Mouse (Mus musculus) forelimb bud, embryonic 11.5 days (tissue): Measurements from ENCODE around the gene Foxk1.
A peak's percentile ranks its signal among the peaks of the same experiment; 100 is the strongest.

ENCODE experiments used
- DNase-seq: peaks from one replicate; pipeline ENCODE4 v3.0.0-alpha.2; 2012; ENCODE audit warnings: low read depth, low spot score

The Foxk1 gene

GRCm38 (mm10) chr5:142418419-142418818, 17.1 kb downstream of the Foxk1 start:
- DNase-seq = no peak

- DNase-seq = no peak
Observed at GRCm38 (mm10) chr5:142420317-142420716, 19.0 kb downstream of the Foxk1 start.

GRCm38 (mm10) chr5:142420920-142421319, 19.6 kb downstream of the Foxk1 start:
- no peak for DNase-seq

- no peak for DNase-seq
Observed at GRCm38 (mm10) chr5:142421886-142422285, 20.6 kb downstream of the Foxk1 start.

GRCm38 (mm10) chr5:142423141-142423540, 21.8 kb downstream of the Foxk1 start:
- DNase-seq = no peak

- no peak for DNase-seq
Observed at GRCm38 (mm10) chr5:142423701-142424100, 22.4 kb downstream of the Foxk1 start.

- DNase-seq = no peak
Observed at GRCm38 (mm10) chr5:142424627-142425349, 23.5 kb downstream of the Foxk1 start.

GRCm38 (mm10) chr5:142426476-142426875, 25.2 kb downstream of the Foxk1 start:
- DNase-seq = no peak

GRCm38 (mm10) chr5:142427876-142428275, 26.6 kb downstream of the Foxk1 start:
- no peak for DNase-seq

GRCm38 (mm10) chr5:142428691-142429090, 27.4 kb downstream of the Foxk1 start:
- no peak for DNase-seq

- DNase-seq = no peak
Observed at GRCm38 (mm10) chr5:142431029-142431428, 29.7 kb downstream of the Foxk1 start.

- DNase-seq = no peak
Observed at GRCm38 (mm10) chr5:142431811-142432434, 30.6 kb downstream of the Foxk1 start.

- DNase-seq = no peak
Observed at GRCm38 (mm10) chr5:142432695-142433094, 31.4 kb downstream of the Foxk1 start.

- no peak for DNase-seq
Observed at GRCm38 (mm10) chr5:142434052-142434451, 32.8 kb downstream of the Foxk1 start.

- no peak for DNase-seq
Observed at GRCm38 (mm10) chr5:142435736-142436135, 34.4 kb downstream of the Foxk1 start.

GRCm38 (mm10) chr5:142438380-142438938, 37.2 kb downstream of the Foxk1 start:
- no peak for DNase-seq

- DNase-seq = peak; percentile 26
Observed at GRCm38 (mm10) chr5:142439911-142440432, 38.7 kb downstream of the Foxk1 start.

- DNase-seq = peak; percentile 85
Observed at GRCm38 (mm10) chr5:142440451-142441147, 39.3 kb downstream of the Foxk1 start.

- no peak for DNase-seq
Observed at GRCm38 (mm10) chr5:142441332-142442044, 40.2 kb downstream of the Foxk1 start.

- no peak for DNase-seq
Observed at GRCm38 (mm10) chr5:142442045-142442440, 40.7 kb downstream of the Foxk1 start.

GRCm38 (mm10) chr5:142443514-142443913, 42.2 kb downstream of the Foxk1 start:
- DNase-seq = no peak
